Mouse (Mus musculus) hindbrain, embryonic 14.5 days (tissue): ENCODE data around the gene Nemp1. TPM values are rescaled to one million over a fixed set of nuclear protein-coding genes. Genes with fewer than 3 reads are reported as not detected.

Source experiments
- ATAC-seq: fragments of 200-750 bp; cut with Nextera tagmentation; 2 replicates; pipeline ENCODE4 v1.8.0; 2017; ENCODE audit warnings: moderate number of reproducible peaks, mild to moderate bottlenecking, moderate TSS enrichment, moderate library complexity; ENCODE audit not compliant: low FRiP score
- DNase-seq: peaks from one replicate; pipeline ENCODE4 v3.0.0-alpha.2; 2015; ENCODE audit warnings: low spot score
- H3K27ac ChIP-seq: fragments of 300-500 bp; sonication (generic); 2 replicates; pipeline ENCODE4 v1.5.1; 2014; ENCODE audit warnings: mild to moderate bottlenecking, moderate library complexity
- H3K27me3 ChIP-seq: fragments of 300-500 bp; sonication (generic); 2 replicates; pipeline ENCODE4 v1.6.1; 2014; ENCODE audit warnings: mild to moderate bottlenecking, low read length, mixed read lengths; ENCODE audit not compliant: control insufficient read depth, insufficient read depth
- H3K36me3 ChIP-seq: fragments of 300-500 bp; sonication (generic); replicated peaks from 2 replicates; pipeline ENCODE4 v1.6.1; 2014; ENCODE audit not compliant: control insufficient read depth, insufficient read depth
- H3K4me1 ChIP-seq: fragments of 300-500 bp; sonication (generic); replicated peaks from 2 replicates; pipeline ENCODE4 v1.6.1; 2014; ENCODE audit warnings: antibody characterized with exemption, low read length, mixed read lengths; ENCODE audit not compliant: control insufficient read depth, insufficient read depth
- H3K4me2 ChIP-seq: fragments of 300-500 bp; sonication (generic); replicated peaks from 2 replicates; pipeline ENCODE4 v1.6.1; 2014; ENCODE audit warnings: mild to moderate bottlenecking, moderate library complexity
- H3K4me3 ChIP-seq: fragments of 300-500 bp; sonication (generic); replicated peaks from 2 replicates; pipeline ENCODE4 v1.5.1; 2014; ENCODE audit warnings: mild to moderate bottlenecking, low read length
- H3K9ac ChIP-seq: fragments of 300-500 bp; sonication (generic); 2 replicates; pipeline ENCODE4 v1.6.1; 2014
- H3K9me3 ChIP-seq: fragments of 300-500 bp; sonication (generic); 2 replicates; pipeline ENCODE4 v1.6.1; 2016; ENCODE audit warnings: low read length; ENCODE audit not compliant: control insufficient read depth
- WGBS: fragments of 180-500 bp; shearing (Covaris S2); extraction: QIAGEN DNeasy Blood & Tissue Kit; methylation state at CpG from one replicate; pipeline ENCODE4 v1.1.7; 2014; 5-methylcytosine and 5-hydroxymethylcytosine counted together
- polyA plus RNA-seq: library from polyadenylated mRNA; unstranded; fragments of >200 nt; fragmentation: Nextera tagmentation; extraction: Ambion mirVana; gene quantifications from 2 replicates; pipeline ENCODE4 v1.2.1, GENCODE M21; 2014

The Nemp1 gene
- polyA plus RNA-seq, 1 experiment from 2014 or later = 3.3 TPM

- Histone ChIP-seq H3K36me3 (no peaks in the 10 kb centered on the region), H3K4me1 (peaks cover 22% of the 10 kb centered on the region), H3K27ac (no peak overlapping the region), H3K9me3 (no peaks in the 10 kb centered on the region), H3K4me3 (no peak overlapping the region), H3K9ac (no peak overlapping the region), H3K4me2 (peak overlapping the region; percentile 65), H3K27me3 (peaks cover 52% of the 10 kb centered on the region)
- 20% methylated on average over 7 of the region's 7 CpGs for WGBS
- DNase-seq = no peak
- no peak for ATAC-seq
Observed at GRCm38 (mm10) chr10:127669170-127669569, 2.5 kb downstream of the Nemp1 start.

- ATAC-seq (no peak), DNase-seq (no peak)
- H3K27ac ChIP-seq = no peak overlapping the region
- H3K36me3 ChIP-seq = no peaks in the 10 kb centered on the region
- H3K9me3 ChIP-seq = no peaks in the 10 kb centered on the region
- peaks cover 22% of the 10 kb centered on the region for H3K4me1 ChIP-seq
- H3K9ac ChIP-seq = no peak overlapping the region
- peaks cover 42% of the 10 kb centered on the region for H3K27me3 ChIP-seq
- H3K4me3 ChIP-seq = no peak overlapping the region
- no peak overlapping the region for H3K4me2 ChIP-seq
- WGBS = 93% methylated on average over 2 of the region's 2 CpGs
Observed at GRCm38 (mm10) chr10:127670185-127670584, 3.5 kb downstream of the Nemp1 start.

GRCm38 (mm10) chr10:127671276-127671675 is 4.6 kb downstream of the Nemp1 start:
- Histone ChIP-seq H3K4me3 (no peak overlapping the region), H3K36me3 (no peaks in the 10 kb centered on the region), H3K9me3 (no peaks in the 10 kb centered on the region), H3K4me1 (peaks cover 16% of the 10 kb centered on the region; the same call in 1 of the 2 replicates), H3K27ac (no peak overlapping the region), H3K4me2 (no peak overlapping the region), H3K9ac (no peak overlapping the region), H3K27me3 (peaks cover 31% of the 10 kb centered on the region)
- DNase-seq (no peak), ATAC-seq (no peak)
- 43% methylated on average over 2 of the region's 2 CpGs for WGBS

GRCm38 (mm10) chr10:127674046-127674655 is 7.5 kb downstream of the Nemp1 start:
- H3K9ac ChIP-seq = no peak overlapping the region
- WGBS = 96% methylated on average over 6 of the region's 6 CpGs
- H3K4me1 ChIP-seq = peaks cover 10% of the 10 kb centered on the region
- H3K4me2 ChIP-seq = no peak overlapping the region
- H3K4me3 ChIP-seq = no peak overlapping the region
- ATAC-seq = no peak
- H3K36me3 ChIP-seq = no peaks in the 10 kb centered on the region
- DNase-seq = no peak
- H3K9me3 ChIP-seq = no peaks in the 10 kb centered on the region
- H3K27ac ChIP-seq = no peak overlapping the region
- peaks cover 4% of the 10 kb centered on the region; the same call in 1 of the 2 replicates for H3K27me3 ChIP-seq

GRCm38 (mm10) chr10:127674794-127675522 is 8.3 kb downstream of the Nemp1 start:
- Histone ChIP-seq H3K4me2 (no peak overlapping the region), H3K27ac (no peak overlapping the region), H3K9ac (no peak overlapping the region), H3K9me3 (no peaks in the 10 kb centered on the region), H3K36me3 (no peaks in the 10 kb centered on the region), H3K27me3 (no peaks in the 10 kb centered on the region), H3K4me3 (no peak overlapping the region), H3K4me1 (peaks cover 10% of the 10 kb centered on the region)
- DNase-seq = peak; percentile 79
- WGBS = 87% methylated on average over 8 of the region's 8 CpGs
- no peak; the same call in 1 of the 2 replicates for ATAC-seq

- Histone ChIP-seq H3K36me3 (no peaks in the 10 kb centered on the region), H3K9me3 (no peaks in the 10 kb centered on the region), H3K27me3 (no peaks in the 10 kb centered on the region), H3K4me3 (peak overlapping the region; percentile 81), H3K4me2 (peak overlapping the region; percentile 91), H3K27ac (peak overlapping the region; percentile 44; the same call in 1 of the 2 replicates), H3K9ac (peak overlapping the region; percentile 51; the same call in 1 of the 2 replicates), H3K4me1 (peaks cover 10% of the 10 kb centered on the region)
- no peak for DNase-seq
- WGBS = 56% methylated on average over 5 of the region's 5 CpGs
- no peak for ATAC-seq
Observed at GRCm38 (mm10) chr10:127675859-127676398, 9.2 kb downstream of the Nemp1 start.

GRCm38 (mm10) chr10:127676691-127677548 is 10.2 kb downstream of the Nemp1 start:
- Histone ChIP-seq H3K9me3 (no peaks in the 10 kb centered on the region), H3K4me3 (peak overlapping the region; percentile 81), H3K27me3 (no peaks in the 10 kb centered on the region), H3K27ac (peak overlapping the region; percentile 44), H3K4me1 (peaks cover 10% of the 10 kb centered on the region), H3K9ac (peak overlapping the region; percentile 64), H3K4me2 (peak overlapping the region; percentile 91), H3K36me3 (no peaks in the 10 kb centered on the region)
- ATAC-seq = peak; percentile 97
- peak; percentile 97 for DNase-seq
- under 1% methylated on average over 71 of the region's 71 CpGs for WGBS

GRCm38 (mm10) chr10:127677591-127678336 is 11.1 kb downstream of the Nemp1 start:
- 17% methylated on average over 14 of the region's 14 CpGs for WGBS
- DNase-seq (peak; percentile 77), ATAC-seq (no peak)
- Histone ChIP-seq H3K27ac (no peak overlapping the region), H3K36me3 (no peaks in the 10 kb centered on the region), H3K4me2 (peak overlapping the region; percentile 91), H3K4me1 (peaks cover 10% of the 10 kb centered on the region), H3K9ac (peak overlapping the region; percentile 64), H3K27me3 (no peaks in the 10 kb centered on the region), H3K9me3 (no peaks in the 10 kb centered on the region), H3K4me3 (peak overlapping the region; percentile 81)
